Mouse (Mus musculus) olfactory bulb, adult 2 months (tissue): ENCODE measurements around the gene Gm21988. TPM values are rescaled to one million over a fixed set of nuclear protein-coding genes. Genes with fewer than 3 reads are reported as not detected.

ENCODE experiments used
- H3K27ac ChIP-seq: fragments of 200-500 bp; 2 replicates; pipeline ENCODE4 v1.5.1; 2012; ENCODE audit warnings: low read depth, low read length; ENCODE audit not compliant: insufficient read depth
- H3K4me1 ChIP-seq: fragments of 200-500 bp; 2 replicates; pipeline ENCODE4 v1.6.1; 2012; ENCODE audit warnings: low read length; ENCODE audit not compliant: control insufficient read depth, insufficient read depth
- H3K4me3 ChIP-seq: fragments of 200-500 bp; 2 replicates; pipeline ENCODE4 v1.5.1; 2012; ENCODE audit warnings: mild to moderate bottlenecking, low read depth, low read length, moderate library complexity; ENCODE audit not compliant: insufficient read depth
- CTCF ChIP-seq: fragments of 200-500 bp; IDR thresholded peaks from 2 replicates; pipeline ENCODE4 v1.5.1; 2012; ENCODE audit warnings: low read depth, mild to moderate bottlenecking, low read length, moderate library complexity; ENCODE audit not compliant: insufficient read depth
- POLR2A ChIP-seq: fragments of 200-500 bp; IDR thresholded peaks from 2 replicates; pipeline ENCODE4 v1.6.1; 2012; ENCODE audit warnings: mild to moderate bottlenecking, low read depth, low read length, moderate library complexity; ENCODE audit not compliant: insufficient read depth
- WGBS: fragments of 180-500 bp; shearing (Covaris S2); methylation state at CpG from one replicate; pipeline ENCODE4 v1.1.7; 2018; 5-methylcytosine and 5-hydroxymethylcytosine counted together
- polyA plus RNA-seq: library from polyadenylated mRNA; stranded (reverse); fragments of >200 nt; gene quantifications from 2 replicates; pipeline ENCODE4 v1.2.4, GENCODE M21; 2012; ENCODE audit warnings: low replicate concordance; ENCODE audit not compliant: missing spikeins, insufficient read depth, insufficient read length

The Gm21988 gene
- polyA plus RNA-seq, 1 experiment, result not detected

DNA sequence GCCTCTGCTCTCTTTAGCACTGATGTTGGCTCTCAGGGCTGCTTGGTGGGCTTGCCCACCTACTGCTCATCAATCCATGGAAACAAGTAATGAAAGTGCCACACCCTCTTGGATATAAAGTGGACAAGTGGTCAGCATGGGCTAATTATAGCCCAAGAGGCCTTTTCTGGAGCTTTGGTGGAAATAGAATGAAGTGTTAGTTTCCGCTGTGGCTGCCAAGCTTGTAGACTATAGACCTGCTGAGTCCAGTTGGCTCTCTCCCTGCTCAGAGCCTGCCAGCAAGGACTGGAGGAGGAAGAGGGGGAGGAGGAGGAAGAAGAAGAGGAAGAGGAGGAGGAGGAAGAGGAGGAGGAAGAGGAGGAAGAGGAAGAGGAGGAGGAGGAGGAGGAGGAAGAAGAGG lies 26.8 kb upstream of the Gm21988 start:
- no peak overlapping the region for H3K27ac ChIP-seq
- no peak overlapping the region for H3K4me3 ChIP-seq
- no peaks in the 10 kb centered on the region; the same call in 1 of the 2 replicates for H3K4me1 ChIP-seq
- 66% methylated on average over 1 of the region's 1 CpGs for WGBS
- TF ChIP-seq CTCF (no peak), POLR2A (no peak)

DNA sequence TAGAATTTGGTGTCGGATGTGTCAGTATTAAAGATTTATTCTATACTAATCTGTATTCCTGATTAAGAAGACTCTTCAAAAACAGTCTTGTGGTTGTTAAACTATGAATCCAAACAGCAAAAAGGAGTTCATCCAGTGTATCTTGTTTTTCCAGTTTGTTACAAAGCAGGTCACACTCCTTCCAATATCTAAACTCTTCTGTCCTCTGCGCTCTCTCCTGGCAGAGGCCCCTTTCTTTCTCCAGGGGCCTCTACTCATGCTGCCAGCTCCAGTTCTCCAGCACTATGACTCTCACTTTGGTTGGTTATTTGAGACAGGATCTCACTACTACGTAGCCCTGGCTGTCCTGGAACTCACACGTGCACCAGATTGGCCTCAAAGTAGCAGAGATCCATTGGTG lies 26.2 kb upstream of the Gm21988 start:
- WGBS, result 77% methylated on average over 4 of the region's 4 CpGs
- no peak overlapping the region for H3K27ac ChIP-seq
- no peaks in the 10 kb centered on the region; the same call in 1 of the 2 replicates for H3K4me1 ChIP-seq
- H3K4me3 ChIP-seq, result no peak overlapping the region
- TF ChIP-seq CTCF, result no peak
- TF ChIP-seq POLR2A, result no peak

DNA sequence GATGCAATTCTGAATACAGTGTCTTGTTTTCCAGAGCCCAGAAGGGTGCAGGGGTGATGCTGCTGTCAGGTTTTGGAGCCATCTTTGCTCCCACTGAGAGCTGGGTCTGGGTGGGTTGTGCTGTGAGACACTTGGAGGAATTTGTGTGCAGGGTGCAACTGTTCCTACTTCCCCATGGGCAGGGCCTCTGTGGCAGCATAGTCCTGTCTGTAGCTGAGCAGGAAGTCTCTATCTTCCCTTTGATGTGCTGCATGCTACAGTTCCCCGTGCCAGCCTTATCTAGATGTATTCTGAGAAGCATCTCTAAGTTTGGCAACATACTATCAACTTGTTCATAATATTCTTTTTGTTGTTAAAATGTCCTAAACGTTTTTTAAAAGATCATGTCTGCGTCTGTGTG lies 25.6 kb upstream of the Gm21988 start:
- no peak overlapping the region for H3K27ac ChIP-seq
- no peak overlapping the region for H3K4me3 ChIP-seq
- H3K4me1 ChIP-seq, result no peaks in the 10 kb centered on the region; the same call in 1 of the 2 replicates
- 64% methylated on average over 3 of the region's 3 CpGs for WGBS
- no peak for TF ChIP-seq CTCF
- TF ChIP-seq POLR2A, result no peak

DNA sequence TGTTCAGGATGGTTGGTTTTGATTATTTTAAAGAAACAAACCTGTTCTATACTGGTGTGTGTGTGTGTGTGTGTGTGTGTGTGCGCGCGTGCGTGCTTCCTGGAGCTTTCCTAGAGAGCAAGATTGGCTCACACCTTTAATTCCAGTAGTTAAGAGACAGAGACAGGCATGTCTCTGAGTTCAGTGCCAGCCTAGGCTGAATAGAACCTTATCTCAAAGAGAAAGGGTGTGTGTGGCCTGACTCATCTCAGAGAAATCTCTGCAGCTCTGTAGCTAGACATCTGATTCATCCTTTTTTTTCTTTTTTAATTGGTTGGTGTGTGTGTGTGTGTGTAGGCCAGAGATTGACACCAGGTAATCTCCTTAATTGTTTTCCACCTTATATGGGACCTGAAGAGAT lies 19.4 kb upstream of the Gm21988 start:
- no peak overlapping the region for H3K4me3 ChIP-seq

GRCm38 (mm10) chr11:70254931-70255531 lies 15.4 kb upstream of the Gm21988 start, which contains the start of gene Alox12:
Alox12 (minus strand) TSS chr11:70255353.
- TF ChIP-seq POLR2A, result no peak
- Histone ChIP-seq H3K4me1 (peaks cover 15% of the 10 kb centered on the region), H3K27ac (no peak within 1 kb of the TSS), H3K4me3 (peak within 1 kb of the TSS; percentile 6)
- 3% methylated on average over 25 of the region's 25 CpGs for WGBS

More for the DNA sequence above, 19.4 kb upstream of the Gm21988 start:
- 85% methylated on average over 4 of the region's 4 CpGs for WGBS
- peaks cover 12% of the 10 kb centered on the region for H3K4me1 ChIP-seq
- H3K27ac ChIP-seq, result no peak overlapping the region
- TF ChIP-seq CTCF, result no peak
- no peak for TF ChIP-seq POLR2A

DNA sequence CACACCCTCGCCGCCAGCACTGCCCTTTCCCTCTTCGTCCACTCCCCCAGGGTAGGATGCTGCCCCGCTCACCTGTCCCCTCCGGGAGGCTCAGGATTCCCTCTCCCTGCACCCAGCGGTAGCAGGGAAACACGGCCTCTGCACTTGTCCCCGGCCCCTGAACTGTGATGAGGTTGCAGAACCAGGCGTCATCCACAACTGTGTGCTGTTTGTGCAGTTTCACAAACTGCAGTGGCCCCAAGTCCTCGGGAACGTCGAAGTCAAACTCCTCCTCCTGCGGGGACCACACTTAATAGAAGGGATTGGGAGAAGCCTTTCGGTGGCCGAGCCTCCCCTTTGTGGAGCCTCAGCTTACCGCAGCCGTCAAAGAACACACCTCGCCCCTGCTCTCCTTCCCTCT lies 14.7 kb upstream of the Gm21988 start:
- H3K4me3 ChIP-seq, result 0 out of 2 replicates have a peak overlapping the region, but pooled peaks have one; percentile 6
- 4% methylated on average over 18 of the region's 18 CpGs for WGBS
- peaks cover 15% of the 10 kb centered on the region for H3K4me1 ChIP-seq
- H3K27ac ChIP-seq, result no peak overlapping the region
- no peak for TF ChIP-seq CTCF
- no peak for TF ChIP-seq POLR2A

GRCm38 (mm10) chr11:70251853-70252252 lies 12.2 kb upstream of the Gm21988 start:
- H3K4me1 ChIP-seq, result peaks cover 15% of the 10 kb centered on the region
- H3K27ac ChIP-seq, result no peak overlapping the region
- TF ChIP-seq CTCF, result no peak
- no peak for TF ChIP-seq POLR2A
- 84% methylated on average over 8 of the region's 8 CpGs for WGBS
- no peak overlapping the region for H3K4me3 ChIP-seq

DNA sequence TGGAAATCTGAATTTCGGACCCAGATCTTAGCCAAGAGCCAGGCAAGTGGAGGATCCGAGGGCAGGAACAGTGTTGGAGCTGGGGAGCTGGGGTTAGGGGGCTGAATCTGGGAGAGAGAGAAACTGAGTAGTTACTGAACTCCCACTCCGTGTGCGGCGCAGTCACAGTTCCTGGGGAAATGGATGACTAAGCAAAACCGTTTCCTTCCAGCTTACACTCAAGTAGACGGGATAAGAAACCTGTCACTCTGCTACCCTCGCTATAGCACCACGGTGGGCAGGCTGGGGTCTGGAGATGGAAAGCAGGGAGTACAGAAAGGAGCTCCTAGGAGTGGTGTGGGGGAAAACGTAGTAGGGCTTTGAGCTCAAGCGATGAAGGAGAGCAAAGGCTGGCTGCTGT lies 10.5 kb upstream of the Gm21988 start:
- TF ChIP-seq CTCF (no peak), POLR2A (no peak)
- Histone ChIP-seq H3K4me3 (no peak overlapping the region), H3K27ac (no peak overlapping the region), H3K4me1 (peaks cover 14% of the 10 kb centered on the region)
- 67% methylated on average over 11 of the region's 11 CpGs for WGBS

DNA sequence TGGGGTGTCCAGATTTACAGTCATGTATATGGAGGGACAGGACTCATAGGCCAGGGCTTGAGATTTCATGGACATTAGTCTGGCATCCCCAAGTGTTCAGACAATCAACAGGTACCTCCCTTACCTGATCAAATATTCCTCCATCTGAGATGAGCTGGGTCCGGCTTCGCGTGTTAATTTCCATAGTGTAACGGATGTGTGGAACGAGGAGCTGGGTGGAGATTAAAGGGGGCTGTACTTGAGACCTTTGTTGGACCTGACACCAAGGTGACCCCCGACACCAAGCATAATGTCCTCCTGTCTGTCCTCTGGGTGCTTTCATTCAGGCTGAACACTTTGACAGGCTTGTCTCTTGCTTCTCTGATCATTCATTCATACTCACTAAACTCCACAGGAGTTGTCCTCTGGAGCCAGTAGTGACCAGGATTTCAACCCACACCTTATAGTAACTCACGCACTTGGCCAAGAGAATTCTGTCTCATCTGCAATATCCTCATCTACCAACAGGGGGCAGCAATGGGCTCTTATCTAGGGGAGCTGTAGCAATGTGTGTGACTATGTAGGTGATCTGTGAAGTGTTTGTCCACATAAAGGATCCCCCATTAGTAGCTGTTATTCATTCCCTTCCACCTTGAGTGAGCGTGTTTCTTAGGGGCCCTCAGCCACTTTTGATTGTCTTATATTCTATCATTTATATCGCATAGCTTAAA lies 7.7 kb upstream of the Gm21988 start:
- H3K4me1 ChIP-seq, result no peaks in the 10 kb centered on the region
- H3K27ac ChIP-seq, result no peak overlapping the region
- H3K4me3 ChIP-seq, result no peak overlapping the region
- TF ChIP-seq POLR2A (no peak), CTCF (no peak)
- WGBS, result 54% methylated on average over 9 of the region's 9 CpGs

DNA sequence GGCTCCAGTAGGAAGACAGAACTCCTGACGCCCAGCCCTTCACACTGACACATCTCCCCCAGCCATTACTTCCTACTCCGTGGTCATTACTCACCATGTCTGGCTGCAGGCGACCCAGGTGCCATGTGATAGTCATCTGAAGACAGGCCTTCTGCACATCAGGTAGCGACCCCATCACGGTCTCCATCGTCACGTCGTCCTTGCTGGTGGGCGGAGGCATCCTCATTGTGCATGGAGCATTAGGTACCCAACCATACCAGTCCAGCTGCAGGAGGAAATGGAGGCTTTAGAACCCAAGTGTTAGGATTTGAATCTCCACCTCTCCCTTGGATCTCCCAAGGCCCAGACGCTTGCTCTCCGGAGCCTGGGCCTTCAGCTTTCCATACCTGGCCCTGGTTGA lies 3.0 kb upstream of the Gm21988 start:
- Histone ChIP-seq H3K4me3 (no peak overlapping the region), H3K4me1 (peaks cover 3% of the 10 kb centered on the region; the same call in 1 of the 2 replicates), H3K27ac (no peak overlapping the region)
- 74% methylated on average over 11 of the region's 11 CpGs for WGBS
- TF ChIP-seq CTCF, result no peak
- no peak for TF ChIP-seq POLR2A
